Mouse (Mus musculus) naive thymus-derived CD4-positive, alpha-beta T cell, adult 5 months (primary cell): ENCODE measurements around the gene Dmtf1. TPM values are rescaled to one million over a fixed set of nuclear protein-coding genes. Genes with fewer than 3 reads are reported as not detected.

Experiments
- polyA plus RNA-seq: library from polyadenylated mRNA; unstranded; fragments of 100-300 nt; shearing (Covaris generic); gene quantifications from one replicate; pipeline ENCODE4 v1.2.1, GENCODE M21; 2017

Gene Dmtf1
- 84.0 TPM for polyA plus RNA-seq

DNA sequence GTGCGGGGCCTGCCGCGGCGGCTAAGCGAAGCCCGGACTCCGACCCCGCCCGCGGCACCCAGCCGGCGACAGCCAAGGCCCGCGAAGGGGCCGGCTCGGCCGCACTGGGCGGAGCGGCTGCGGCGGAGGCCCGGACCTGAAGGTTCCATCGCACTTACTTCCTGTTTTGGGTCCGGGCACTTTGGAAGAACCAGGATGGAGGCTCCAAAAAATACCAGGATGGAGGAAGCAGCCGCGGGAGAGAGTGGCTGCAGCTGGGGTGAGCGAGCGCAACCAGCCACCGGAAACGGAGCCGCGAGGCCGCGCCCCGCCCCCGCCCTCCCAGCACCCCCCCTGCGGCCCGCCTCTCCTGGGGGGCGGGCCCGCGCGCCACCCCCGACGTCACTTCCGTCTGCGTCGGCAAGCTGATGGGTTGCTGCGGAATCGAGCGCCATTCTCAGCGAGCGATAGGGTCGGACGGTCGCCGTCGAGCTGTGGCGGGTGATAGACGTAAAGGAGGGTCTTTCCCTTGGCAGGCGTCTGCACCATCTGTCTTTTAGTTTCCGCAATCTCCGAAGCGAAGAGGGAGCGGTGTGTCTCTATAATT, at the start of gene Dmtf1:
Dmtf1 (minus strand) TSS at position 321 of the 586 bp plus-strand sequence.

DNA sequence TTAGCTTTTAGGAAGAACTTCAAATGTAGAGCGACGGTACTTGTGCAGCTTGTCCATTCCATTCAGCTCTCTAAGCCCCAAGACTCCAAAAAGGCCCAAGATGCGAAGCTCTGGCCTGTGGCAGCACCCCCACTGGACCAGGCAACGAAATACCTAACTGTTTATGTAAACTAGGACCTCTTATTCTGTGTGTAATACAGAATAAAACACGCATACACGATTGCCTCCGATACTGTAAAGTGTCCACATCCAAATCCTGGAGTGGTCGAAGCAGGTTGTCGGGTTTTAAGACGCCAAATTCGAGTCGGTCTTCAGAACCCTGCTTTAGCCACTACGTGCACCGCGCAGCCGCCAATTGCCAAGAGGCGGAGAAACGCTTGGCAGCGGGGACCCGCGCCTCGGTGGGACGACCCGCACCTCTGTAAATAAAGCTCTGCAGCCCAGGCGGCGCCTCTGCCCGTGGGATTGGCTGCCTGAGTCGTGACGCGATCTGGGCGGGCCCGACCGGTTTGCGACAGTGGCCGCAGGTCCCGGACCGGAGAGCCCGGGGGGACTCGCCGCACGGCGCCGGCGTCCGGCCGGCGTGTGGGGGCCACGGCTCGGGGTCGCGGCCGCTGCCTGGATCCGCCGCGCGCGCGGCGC, 61.2 kb downstream of the Dmtf1 start, which contains the start of gene Tmem243:
Tmem243 (plus strand) TSS at position 462 of the 642 bp plus-strand sequence.

Other genes starting within 250 kb of the Dmtf1 start
- 46.0 TPM for gene Crot, start 164.5 kb downstream of the Dmtf1 start, polyA plus RNA-seq
- gene Tmem243, start 61.1 kb downstream of the Dmtf1 start, polyA plus RNA-seq = 147 TPM
- gene 9330182L06Rik, start 104.3 kb upstream of the Dmtf1 start, polyA plus RNA-seq = not detected